Mouse (Mus musculus) liver, postnatal 0 days (tissue): Measurements from ENCODE around the gene Pdgfa. TPM values are rescaled to one million over a fixed set of nuclear protein-coding genes. Genes with fewer than 3 reads are reported as not detected.

Source experiments
- ATAC-seq: fragments of 200-750 bp; cut with Nextera tagmentation; 2 replicates; pipeline ENCODE4 v1.8.0; 2017; ENCODE audit warnings: mild to moderate bottlenecking, moderate library complexity
- DNase-seq: peaks from one replicate; pipeline ENCODE4 v3.0.0-alpha.2; 2016
- H3K27ac ChIP-seq: fragments of 300-500 bp; sonication (generic); 2 replicates; pipeline ENCODE4 v1.5.1; 2014; ENCODE audit warnings: antibody characterized with exemption, moderate library complexity, mild to moderate bottlenecking, low read depth
- H3K27me3 ChIP-seq: fragments of 300-500 bp; sonication (generic); 2 replicates; pipeline ENCODE4 v1.6.1; 2014; ENCODE audit warnings: low read length, control low read depth, mixed read lengths; ENCODE audit not compliant: insufficient read depth
- H3K36me3 ChIP-seq: fragments of 300-500 bp; sonication (generic); replicated peaks from 2 replicates; pipeline ENCODE4 v1.6.1; 2014; ENCODE audit warnings: mild to moderate bottlenecking, control low read depth, low read length, moderate library complexity, mixed read lengths; ENCODE audit not compliant: insufficient read depth
- H3K4me1 ChIP-seq: fragments of 300-500 bp; sonication (generic); 2 replicates; pipeline ENCODE4 v1.6.1; 2014; ENCODE audit warnings: antibody characterized with exemption, mild to moderate bottlenecking, control low read depth; ENCODE audit not compliant: insufficient read depth
- H3K4me2 ChIP-seq: fragments of 300-500 bp; sonication (generic); 2 replicates; pipeline ENCODE4 v1.6.1; 2014; ENCODE audit warnings: low read depth, mild to moderate bottlenecking, low read length, moderate library complexity, mixed read lengths
- H3K4me3 ChIP-seq: fragments of 300-500 bp; sonication (generic); 2 replicates; pipeline ENCODE4 v1.5.1; 2014; ENCODE audit warnings: low read depth, low read length
- H3K9ac ChIP-seq: fragments of 300-500 bp; sonication (generic); replicated peaks from 2 replicates; pipeline ENCODE4 v1.6.1; 2014; ENCODE audit warnings: mild to moderate bottlenecking, moderate library complexity
- H3K9me3 ChIP-seq: fragments of 300-500 bp; sonication (generic); 2 replicates; pipeline ENCODE4 v1.6.1; 2016; ENCODE audit warnings: mild to moderate bottlenecking, control low read depth, low read length, mixed read lengths
- CTCF ChIP-seq: sonication (generic); IDR thresholded peaks from 2 replicates; pipeline ENCODE4 v1.5.1; 2016; ENCODE audit warnings: antibody characterized with exemption, low read depth
- EP300 ChIP-seq: IDR thresholded peaks from 2 replicates; pipeline ENCODE4 v1.6.1; 2016; ENCODE audit warnings: antibody characterized with exemption, low read depth, mild to moderate bottlenecking
- WGBS: fragments of 180-500 bp; shearing (Covaris S2); extraction: QIAGEN DNeasy Blood & Tissue Kit; methylation state at CpG from one replicate; pipeline ENCODE4 v1.1.7; 2014; ENCODE audit not compliant: insufficient replicate concordance; 5-methylcytosine and 5-hydroxymethylcytosine counted together
- polyA plus RNA-seq: library from polyadenylated mRNA; unstranded; fragments of >200 nt; fragmentation: Nextera tagmentation; extraction: Ambion mirVana; gene quantifications from 2 replicates; pipeline ENCODE4 v1.2.1, GENCODE M21; 2015

Gene Pdgfa
- polyA plus RNA-seq, 1 experiment from 2014 or later, result 2.5 TPM

DNA sequence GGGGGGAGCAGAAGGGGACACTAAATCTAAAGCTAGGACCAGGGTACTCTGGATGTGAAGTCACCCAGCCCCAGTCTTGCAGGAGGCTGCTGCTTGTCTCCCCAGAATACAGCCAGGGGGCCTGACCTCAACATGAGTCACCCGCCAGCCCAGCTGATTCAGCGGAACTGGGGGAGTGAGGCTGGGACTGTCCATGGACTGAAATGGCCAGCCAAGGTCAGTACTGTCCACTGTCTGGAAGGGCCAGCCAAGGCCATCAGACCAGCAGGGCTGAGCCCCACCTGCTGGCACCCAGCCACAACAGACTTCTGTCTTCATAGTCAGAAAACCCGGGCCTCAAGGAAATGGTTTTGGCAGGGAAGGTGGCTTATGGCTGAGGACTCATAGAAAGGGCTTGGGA, 17.9 kb upstream of the Pdgfa start:
- Histone ChIP-seq H3K4me3 (no peak overlapping the region), H3K9ac (no peak overlapping the region), H3K9me3 (no peaks in the 10 kb centered on the region), H3K27ac (no peak overlapping the region), H3K36me3 (no peaks in the 10 kb centered on the region), H3K4me2 (no peak overlapping the region), H3K4me1 (peaks cover 11% of the 10 kb centered on the region), H3K27me3 (no peaks in the 10 kb centered on the region)
- peak; percentile 58 for DNase-seq
- ATAC-seq, result peak; percentile 71
- WGBS, result 50% methylated on average over 3 of the region's 3 CpGs
- peak; percentile 25; the same call in 1 of the 2 replicates for TF ChIP-seq CTCF
- TF ChIP-seq EP300, result no peak

DNA sequence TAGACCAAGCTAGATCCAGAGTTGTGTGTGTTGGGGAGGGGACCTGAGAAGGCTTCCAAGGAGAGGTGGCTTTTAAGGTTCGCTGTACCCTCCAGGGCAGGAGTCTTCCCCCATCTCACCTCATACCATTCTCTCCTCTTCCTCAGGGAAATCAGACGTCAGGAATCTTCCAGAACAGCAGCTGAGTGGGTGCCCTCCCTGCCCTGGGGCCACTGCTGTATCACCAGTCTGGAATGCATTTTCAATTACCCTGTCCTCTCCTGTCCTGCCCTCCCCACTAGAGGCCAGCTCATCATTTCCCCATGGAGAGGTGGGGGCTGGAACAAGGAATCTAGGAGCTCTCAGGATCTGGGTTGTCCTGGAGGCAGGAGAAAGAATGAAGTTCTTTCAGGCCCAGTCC, 13.5 kb upstream of the Pdgfa start:
- ATAC-seq (no peak), DNase-seq (no peak)
- H3K4me3 ChIP-seq, result no peak overlapping the region
- 56% methylated on average over 2 of the region's 2 CpGs for WGBS
- no peak for TF ChIP-seq EP300
- no peak overlapping the region for H3K27ac ChIP-seq
- no peaks in the 10 kb centered on the region; the same call in 1 of the 2 replicates for H3K27me3 ChIP-seq
- no peak overlapping the region for H3K9ac ChIP-seq
- H3K9me3 ChIP-seq, result no peaks in the 10 kb centered on the region
- peaks cover 2% of the 10 kb centered on the region for H3K4me1 ChIP-seq
- no peaks in the 10 kb centered on the region for H3K36me3 ChIP-seq
- no peak overlapping the region for H3K4me2 ChIP-seq

DNA sequence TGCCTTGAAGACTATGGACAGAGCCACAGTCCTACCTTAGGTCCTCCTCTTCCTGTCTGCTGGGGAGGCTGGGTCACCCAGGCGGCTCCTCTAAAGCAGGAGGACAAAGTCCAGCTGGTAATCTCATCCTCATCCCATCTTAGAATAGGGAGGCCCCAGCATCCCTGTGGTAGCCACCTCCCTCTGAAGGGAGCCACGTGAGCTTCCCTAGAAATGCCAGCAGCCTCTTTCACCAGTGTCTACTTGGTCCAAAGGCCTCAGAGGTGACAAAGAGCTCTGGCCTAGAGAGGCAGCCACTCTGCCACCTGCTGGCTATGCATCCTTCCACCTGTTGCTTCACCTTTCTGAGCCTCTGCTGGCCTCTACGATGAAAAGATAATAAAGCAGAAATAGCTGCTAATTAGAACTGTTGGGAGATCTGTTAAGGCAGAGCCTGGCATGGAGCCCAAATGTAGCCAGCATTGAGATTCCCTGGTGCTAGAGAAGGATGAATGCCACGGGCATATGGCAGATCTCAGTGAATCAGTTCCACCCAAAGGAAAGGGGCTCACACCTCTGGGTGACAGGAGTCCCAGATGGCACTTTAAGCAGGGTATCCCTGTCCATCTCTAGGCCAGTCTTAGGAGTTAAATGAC, 10.1 kb upstream of the Pdgfa start:
- H3K27me3 ChIP-seq, result peaks cover 4% of the 10 kb centered on the region; the same call in 1 of the 2 replicates
- no peak overlapping the region for H3K4me3 ChIP-seq
- H3K9me3 ChIP-seq, result no peaks in the 10 kb centered on the region
- H3K27ac ChIP-seq, result no peak overlapping the region
- H3K4me1 ChIP-seq, result no peaks in the 10 kb centered on the region
- peak; percentile 56 for ATAC-seq
- no peaks in the 10 kb centered on the region for H3K36me3 ChIP-seq
- H3K4me2 ChIP-seq, result no peak overlapping the region
- peak; percentile 40 for DNase-seq
- TF ChIP-seq EP300 (no peak), CTCF (peak; percentile 66)
- no peak overlapping the region for H3K9ac ChIP-seq
- WGBS, result 46% methylated on average over 4 of the region's 4 CpGs

GRCm38 (mm10) chr5:139004588-139004987, 7.4 kb upstream of the Pdgfa start:
- Histone ChIP-seq H3K27me3 (peaks cover 4% of the 10 kb centered on the region; the same call in 1 of the 2 replicates), H3K27ac (no peak overlapping the region), H3K4me2 (no peak overlapping the region), H3K4me1 (no peaks in the 10 kb centered on the region), H3K4me3 (no peak overlapping the region), H3K9ac (no peak overlapping the region), H3K36me3 (no peaks in the 10 kb centered on the region), H3K9me3 (no peaks in the 10 kb centered on the region; the same call in 1 of the 2 replicates)
- DNase-seq (no peak), ATAC-seq (no peak)
- TF ChIP-seq EP300 (no peak), CTCF (no peak)
- 69% methylated on average over 6 of the region's 6 CpGs for WGBS

- ATAC-seq (no peak), DNase-seq (no peak)
- no peak overlapping the region for H3K27ac ChIP-seq
- WGBS, result 63% methylated on average over 7 of the region's 7 CpGs
- TF ChIP-seq CTCF (no peak), EP300 (no peak)
- no peak overlapping the region for H3K4me3 ChIP-seq
- no peaks in the 10 kb centered on the region; the same call in 1 of the 2 replicates for H3K9me3 ChIP-seq
- H3K27me3 ChIP-seq, result peaks cover 44% of the 10 kb centered on the region
- H3K36me3 ChIP-seq, result no peaks in the 10 kb centered on the region
- H3K4me1 ChIP-seq, result peaks cover 15% of the 10 kb centered on the region
- no peak overlapping the region for H3K9ac ChIP-seq
- no peak overlapping the region for H3K4me2 ChIP-seq
These were observed 2.5 kb upstream of the Pdgfa start for GRCm38 (mm10) chr5:138999716-139000115.

DNA sequence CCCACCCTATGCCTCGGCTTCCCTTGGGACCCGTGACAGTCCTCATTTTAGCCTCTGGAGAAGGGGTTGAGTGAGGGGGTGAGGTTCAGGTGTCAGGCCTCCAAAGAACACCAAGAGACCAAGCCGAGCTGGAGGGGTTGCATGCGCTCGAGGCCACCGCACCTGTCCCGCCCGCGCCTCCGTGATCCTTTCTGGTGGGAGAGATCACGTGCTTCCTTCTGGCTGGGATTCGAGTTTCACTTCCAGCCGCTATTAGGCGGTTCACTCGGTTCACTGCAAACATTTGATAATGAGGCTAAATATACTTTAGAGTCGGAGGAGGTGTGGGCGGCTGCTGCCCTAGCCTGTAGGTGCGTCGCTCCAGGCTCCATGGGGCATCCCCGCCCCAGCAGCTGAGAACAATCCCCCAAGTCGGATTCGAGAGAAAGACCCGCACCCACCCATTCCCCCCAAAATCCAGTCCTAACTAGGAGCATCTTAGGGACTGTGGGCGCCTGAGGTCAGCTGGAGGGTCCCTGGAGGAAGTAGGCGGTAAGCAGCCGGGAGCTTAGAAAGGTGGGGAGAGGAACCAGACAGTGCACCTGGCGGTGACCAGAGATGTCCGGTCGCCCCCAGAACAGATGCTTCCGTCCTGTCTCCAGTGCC, 888 bp upstream of the Pdgfa start:
- Histone ChIP-seq H3K27ac (no peak overlapping the region), H3K27me3 (peaks cover 61% of the 10 kb centered on the region), H3K36me3 (no peaks in the 10 kb centered on the region), H3K9ac (no peak overlapping the region; the same call in 1 of the 2 replicates), H3K4me1 (peaks cover 24% of the 10 kb centered on the region), H3K4me3 (peak overlapping the region; percentile 25), H3K4me2 (peak overlapping the region; percentile 68), H3K9me3 (no peaks in the 10 kb centered on the region; the same call in 1 of the 2 replicates)
- under 1% methylated on average over 30 of the region's 30 CpGs for WGBS
- DNase-seq (no peak), ATAC-seq (no peak)
- no peak for TF ChIP-seq CTCF
- TF ChIP-seq EP300, result no peak
